Mouse (Mus musculus): ENCODE measurements at regions not wholly inside any gene's neighbourhood (a gene's known extent, or its start where the extent isn't known, plus 50 kb on each side); places are given as distances from the start of the nearest gene placed in this dataset.

DNA sequence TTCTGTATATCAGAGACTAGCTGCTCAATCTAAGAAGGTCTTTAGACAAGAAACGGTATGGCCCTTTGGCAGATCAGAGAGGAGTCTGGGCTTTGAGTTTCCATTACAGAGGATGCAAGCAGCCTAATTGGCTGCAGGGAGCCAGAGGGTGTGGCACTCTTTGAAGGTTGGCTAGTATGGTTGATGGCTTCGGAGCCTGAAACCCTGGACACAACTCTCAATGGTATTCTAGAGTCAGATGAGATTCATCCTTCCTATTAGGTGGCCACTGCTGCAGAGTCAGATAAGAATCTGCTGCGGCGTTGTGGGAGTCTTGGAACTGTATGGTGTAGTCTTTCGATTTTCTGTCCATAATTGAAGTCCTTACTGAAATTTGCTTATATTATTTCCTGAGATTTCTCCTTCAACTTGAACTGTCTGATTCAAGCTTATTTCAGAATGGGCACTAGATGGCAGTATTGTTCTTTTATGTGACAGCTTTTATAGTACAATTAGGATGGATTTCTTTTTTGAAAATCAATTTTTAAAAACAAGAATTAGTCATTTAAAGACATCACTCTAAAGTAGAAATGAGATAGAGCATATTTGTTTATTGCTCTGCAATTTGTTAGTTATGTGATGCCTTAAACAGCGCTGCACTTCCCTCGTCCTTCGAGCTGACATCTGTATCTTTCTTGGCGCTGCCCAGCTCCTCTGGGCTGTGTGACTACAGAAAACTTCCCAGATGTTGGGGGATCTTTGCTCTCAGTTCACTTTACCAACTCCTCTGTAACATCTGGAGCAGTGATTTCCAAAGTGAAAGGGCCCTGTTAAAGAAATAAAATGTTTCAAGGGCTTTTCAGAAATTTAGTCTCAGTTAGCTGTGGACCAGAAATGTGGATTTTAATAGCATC, 151.0 kb upstream of the Ttc29 start:
- TF ChIP-seq CTCF (IDR thresholded peaks at IDR 0.05 in 2 of 3, conservative IDR thresholded peaks at IDR 0.05 in 1 of 3; ENCODE audit: control insufficient read depth in 1 of 3, insufficient read depth in 1 of 3, low read depth in 2 of 3, low read length in 3 of 3, poor library complexity in 1 of 3, severe bottlenecking in 1 of 3) (peak; percentile 20 to 78 (median 37); a peak in 5 of 6 replicates), JUND (IDR thresholded peaks at IDR 0.05; ENCODE audit: low read depth, low read length) (no peak), RCOR1 (IDR thresholded peaks at IDR 0.05; ENCODE audit: low read depth, low read length) (no peak), POLR2A (IDR thresholded peaks at IDR 0.05; ENCODE audit: control insufficient read depth in 1 of 2, insufficient read depth in 1 of 2, low read depth in 1 of 2, low read length in 2 of 2, poor library complexity in 1 of 2) (no peak), GATA1 (IDR thresholded peaks at IDR 0.05; ENCODE audit: low read depth, low read length) (no peak), EP300 (IDR thresholded peaks at IDR 0.05; ENCODE audit: low read depth in 1 of 2, low read length in 2 of 2) (no peak), ETS1 (IDR thresholded peaks at IDR 0.05; ENCODE audit: low read depth, low read length) (no peak)
